9 mouse cellular contexts compared by ENCODE assay signal in the genomic region with DNA sequence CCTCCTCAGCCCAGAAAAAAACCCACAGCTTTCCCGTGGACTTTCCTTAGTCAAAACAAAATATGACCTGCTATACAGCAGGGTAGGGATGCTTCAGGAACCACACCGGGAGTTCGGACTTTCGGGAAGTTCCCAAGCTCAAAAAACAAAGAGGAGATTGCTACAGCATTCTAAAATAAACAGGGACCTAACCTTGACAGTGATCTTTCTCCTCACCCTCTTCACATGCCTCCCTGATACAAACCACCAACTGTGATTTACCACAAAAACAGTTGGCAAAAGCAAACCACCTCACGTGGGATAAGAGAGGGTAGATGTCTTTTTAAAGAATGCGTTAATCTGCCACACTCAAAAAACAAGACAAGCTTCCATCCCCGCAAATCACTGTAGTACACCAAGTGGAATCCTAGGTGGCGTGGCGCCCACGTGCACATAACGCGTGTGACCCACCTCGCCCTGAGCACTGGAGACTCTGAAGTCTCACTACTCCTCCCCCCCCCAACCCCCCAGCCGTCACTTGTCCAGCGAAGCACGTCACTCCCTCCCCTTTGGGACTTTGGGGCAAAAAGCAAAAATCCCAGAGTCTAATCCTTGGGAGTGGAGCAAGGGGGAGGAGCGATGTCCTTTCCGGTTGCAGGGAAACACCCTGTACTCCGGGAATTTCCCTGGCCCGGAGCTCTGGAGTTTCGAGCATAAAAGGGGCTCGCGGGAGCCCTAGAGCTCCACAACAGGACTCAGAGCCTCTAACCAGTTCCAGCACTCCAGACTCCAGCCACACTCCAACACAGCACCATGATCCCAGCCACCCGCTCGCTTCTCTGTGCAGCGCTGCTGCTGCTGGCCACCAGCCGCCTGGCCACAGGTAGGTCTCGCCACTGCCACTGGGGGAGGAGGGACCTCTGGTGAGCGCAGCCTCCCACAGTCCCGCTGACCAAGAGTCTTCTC. TPM values are rescaled to one million over a fixed set of nuclear protein-coding genes. Genes with fewer than 3 reads are reported as not detected.
A peak's percentile ranks its signal among the peaks of the same experiment; 100 is the strongest.
DNase-seq lines count a peak whose midpoint lies in the region; ATAC-seq and TF ChIP-seq lines count a peak whose summit lies in the region.
"Had no signal": no experiment of that assay in that cellular context is flagged by ENCODE, and none has a peak within 500 bp of the region (broad histone marks: within the 10 kb centered on the region; RNA-seq: fewer than 3 reads in every experiment).

A gene (plus strand): TSS at position 723 of the 945 bp plus-strand sequence.

- 15% methylated on average over 30 of the region's 30 CpGs for WGBS in spleen, adult 2 months
- 5% methylated on average over 30 of the region's 30 CpGs for WGBS in forebrain, embryonic 14.5 days
- WGBS in limb, embryonic 12.5 days: 11% methylated on average over 30 of the region's 30 CpGs
- WGBS in midbrain, embryonic 10.5 days: 6% methylated on average over 30 of the region's 30 CpGs

- peak within 1 kb of the TSS; percentile 22 for H3K4me3 ChIP-seq in spleen, adult 2 months (ENCODE audit: extremely low read depth, insufficient read depth, insufficient read length)
- H3K4me3 ChIP-seq in forebrain, embryonic 14.5 days (ENCODE audit: low read depth, low read length): peak within 1 kb of the TSS; percentile 40
- peak within 1 kb of the TSS; percentile 48 for H3K4me3 ChIP-seq in limb, embryonic 12.5 days (replicated peaks)
- peak within 1 kb of the TSS; percentile 63 for H3K4me3 ChIP-seq in midbrain, embryonic 10.5 days
- H3K4me3 ChIP-seq in testis, adult 2 months (ENCODE audit: control insufficient read depth, low read depth, low read length): peak within 1 kb of the TSS; percentile 72

- peak; percentile 88 for ATAC-seq in forebrain, embryonic 14.5 days
- peak; percentile 84 for ATAC-seq in limb, embryonic 12.5 days (ENCODE audit: insufficient number of reproducible peaks, insufficient read depth, low FRiP score, low TSS enrichment, low read depth)

- TF ChIP-seq CTCF in spleen, adult 2 months (IDR thresholded peaks at IDR 0.05; ENCODE audit: extremely low read depth, insufficient read depth, insufficient read length, insufficient replicate concordance): no peak
- TF ChIP-seq CTCF in testis, adult 2 months (IDR thresholded peaks at IDR 0.05; ENCODE audit: control insufficient read depth, insufficient read depth, insufficient replicate concordance, low read depth, low read length): peak; percentile 20; the same call in 1 of the 2 replicates

- no peak for DNase-seq in spleen, adult 2 months (ENCODE audit: low read depth in 1 of 2, low spot score in 2 of 2)
- DNase-seq in spleen, postnatal 14 days (ENCODE audit: low spot score in 2 of 2): no peak
- DNase-seq in forebrain, embryonic 14.5 days (ENCODE audit: low spot score): peak; percentile 58
- DNase-seq in heart, postnatal 4 days: peak; percentile 57
- peak; percentile 55 for DNase-seq in midbrain, embryonic 10.5 days (ENCODE audit: low spot score)
- DNase-seq in thymus, postnatal 0 days (ENCODE audit: low spot score): no peak

- no peaks in the 10 kb centered on the region for H3K9me3 ChIP-seq in forebrain, embryonic 14.5 days (replicated peaks; ENCODE audit: control insufficient read depth, low read length)
- H3K9me3 ChIP-seq in limb, embryonic 12.5 days: no peaks in the 10 kb centered on the region
- H3K9me3 ChIP-seq in midbrain, embryonic 10.5 days (replicated peaks): no peaks in the 10 kb centered on the region

- no peaks in the 10 kb centered on the region for H3K36me3 ChIP-seq in spleen, adult 2 months (ENCODE audit: control insufficient read depth, insufficient read depth, low read length)
- H3K36me3 ChIP-seq in forebrain, embryonic 14.5 days (ENCODE audit: control insufficient read depth, insufficient read depth, low read length): no peaks in the 10 kb centered on the region
- no peaks in the 10 kb centered on the region for H3K36me3 ChIP-seq in limb, embryonic 12.5 days
- no peaks in the 10 kb centered on the region for H3K36me3 ChIP-seq in midbrain, embryonic 10.5 days
- no peaks in the 10 kb centered on the region for H3K36me3 ChIP-seq in testis, adult 2 months (ENCODE audit: control insufficient read depth, insufficient read depth, low read length)

- no peaks in the 10 kb centered on the region for H3K4me1 ChIP-seq in spleen, adult 2 months (ENCODE audit: control insufficient read depth, insufficient read depth, insufficient read length)
- peaks cover 5% of the 10 kb centered on the region for H3K4me1 ChIP-seq in forebrain, embryonic 14.5 days (ENCODE audit: control insufficient read depth, insufficient read depth, low read length)
- peaks cover 4% of the 10 kb centered on the region; the same call in 1 of the 2 replicates for H3K4me1 ChIP-seq in limb, embryonic 12.5 days (replicated peaks)
- peaks cover 12% of the 10 kb centered on the region for H3K4me1 ChIP-seq in midbrain, embryonic 10.5 days
- H3K4me1 ChIP-seq in testis, adult 2 months (ENCODE audit: control insufficient read depth, insufficient read depth, low read length): peaks cover 12% of the 10 kb centered on the region

- peaks cover 2% of the 10 kb centered on the region; the same call in 1 of the 2 replicates for H3K27me3 ChIP-seq in spleen, adult 2 months (ENCODE audit: control insufficient read depth, insufficient read depth, low read length)
- no peaks in the 10 kb centered on the region for H3K27me3 ChIP-seq in forebrain, embryonic 14.5 days (replicated peaks; ENCODE audit: control insufficient read depth, insufficient read depth, low read length)
- peaks cover 6% of the 10 kb centered on the region; the same call in 1 of the 2 replicates for H3K27me3 ChIP-seq in limb, embryonic 12.5 days
- peaks cover 8% of the 10 kb centered on the region for H3K27me3 ChIP-seq in midbrain, embryonic 10.5 days (ENCODE audit: low read depth, poor library complexity, severe bottlenecking)
- H3K27me3 ChIP-seq in testis, adult 2 months (ENCODE audit: control insufficient read depth, insufficient read depth, low read length): no peaks in the 10 kb centered on the region

- no peak within 1 kb of the TSS for H3K27ac ChIP-seq in spleen, adult 2 months (ENCODE audit: insufficient read depth, low read length)
- no peak within 1 kb of the TSS for H3K27ac ChIP-seq in forebrain, embryonic 14.5 days (ENCODE audit: low read depth, low read length)
- no peak within 1 kb of the TSS for H3K27ac ChIP-seq in limb, embryonic 12.5 days
- H3K27ac ChIP-seq in midbrain, embryonic 10.5 days (replicated peaks): peak within 1 kb of the TSS; percentile 63
- H3K27ac ChIP-seq in testis, adult 2 months (ENCODE audit: control insufficient read depth, insufficient read depth, low read depth, low read length): no peak within 1 kb of the TSS; the same call in 1 of the 2 replicates

- H3K9ac ChIP-seq in forebrain, embryonic 14.5 days (ENCODE audit: low read length): peak within 1 kb of the TSS; percentile 54
- peak within 1 kb of the TSS; percentile 47 for H3K9ac ChIP-seq in limb, embryonic 12.5 days (replicated peaks)

- TF ChIP-seq POLR2A in spleen, adult 2 months (IDR thresholded peaks at IDR 0.05; ENCODE audit: low read depth, low read length): no peak
- TF ChIP-seq POLR2A in testis, adult 2 months (IDR thresholded peaks at IDR 0.05; ENCODE audit: control insufficient read depth, low read depth, low read length): no peak

- peak within 1 kb of the TSS; percentile 84 for H3K4me2 ChIP-seq in forebrain, embryonic 14.5 days (ENCODE audit: low read length)
- H3K4me2 ChIP-seq in limb, embryonic 12.5 days: peak within 1 kb of the TSS; percentile 87

RNA-seq across cellular contexts. Expression of the gene that starts here (rescaled TPM):
- polyA plus RNA-seq in spleen, adult 2 months (2012; rRNA removed): 1.1 and 2.5 TPM in 2 replicates
- 0.56 TPM in 1 of 2 replicates, not detected in the other for polyA plus RNA-seq in forebrain, embryonic 14.5 days (2014; fragmentation: Nextera tagmentation; extraction: Ambion mirVana)
- under 1 TPM; 0.45 to 0.72 TPM for total RNA-seq in heart, postnatal 4 days (2021)
- 0.31 and 0.49 TPM in 2 replicates for polyA plus RNA-seq in limb, embryonic 12.5 days (2016; fragmentation: Nextera tagmentation; extraction: Ambion mirVana)
- not detected in 2 replicates for polyA plus RNA-seq in midbrain, embryonic 10.5 days (2016; fragmentation: Nextera tagmentation; extraction: Ambion mirVana)
- 0.24 and 0.36 TPM in 2 replicates for polyA plus RNA-seq in testis, adult 2 months (2012; rRNA removed)
- polyA plus RNA-seq in thymus, postnatal 0 days (2015; fragmentation: Nextera tagmentation; extraction: Ambion mirVana): 1.6 and 2.1 TPM in 2 replicates
- total RNA-seq: neutrophil, adult 5-6 weeks had no signal

Comparison
In these comparisons a context has a peak if more than half of its experiments do, and no peak if none do; other contexts are left out.
1. Peak in DNase-seq, ATAC-seq, H3K4me3 ChIP-seq, H3K9ac ChIP-seq and H3K4me2 ChIP-seq in forebrain, embryonic 14.5 days; RNA of the gene not detected or under 1 TPM.
2. Peak in DNase-seq in heart, postnatal 4 days; RNA of the gene not detected or under 1 TPM.
3. Peak in ATAC-seq, H3K4me3 ChIP-seq, H3K9ac ChIP-seq and H3K4me2 ChIP-seq in limb, embryonic 12.5 days; RNA of the gene not detected or under 1 TPM.
4. Peak in DNase-seq, H3K4me3 ChIP-seq and H3K27ac ChIP-seq in midbrain, embryonic 10.5 days; RNA of the gene not detected or under 1 TPM.
5. H3K4me3 ChIP-seq: peak in every context shown above with its lines; median percentile 72 in testis, adult 2 months; 63 in midbrain, embryonic 10.5 days; 48 in limb, embryonic 12.5 days; 40 in forebrain, embryonic 14.5 days; 22 in spleen, adult 2 months.